Mouse (Mus musculus): ENCODE results near the gene Gcnt2. TPM values are rescaled to one million over a fixed set of nuclear protein-coding genes. Genes with fewer than 3 reads are reported as not detected.
A peak's percentile ranks its signal among the peaks of the same experiment; 100 is the strongest.
"Not testable (repeated sequence)": the region's sequence is repeated elsewhere in the genome, so short reads cannot be mapped to it uniquely, and the experiment has no call there.

Gene Gcnt2
- polyA plus RNA-seq, 1 experiment from 2014 or later: 5.8 TPM

DNA sequence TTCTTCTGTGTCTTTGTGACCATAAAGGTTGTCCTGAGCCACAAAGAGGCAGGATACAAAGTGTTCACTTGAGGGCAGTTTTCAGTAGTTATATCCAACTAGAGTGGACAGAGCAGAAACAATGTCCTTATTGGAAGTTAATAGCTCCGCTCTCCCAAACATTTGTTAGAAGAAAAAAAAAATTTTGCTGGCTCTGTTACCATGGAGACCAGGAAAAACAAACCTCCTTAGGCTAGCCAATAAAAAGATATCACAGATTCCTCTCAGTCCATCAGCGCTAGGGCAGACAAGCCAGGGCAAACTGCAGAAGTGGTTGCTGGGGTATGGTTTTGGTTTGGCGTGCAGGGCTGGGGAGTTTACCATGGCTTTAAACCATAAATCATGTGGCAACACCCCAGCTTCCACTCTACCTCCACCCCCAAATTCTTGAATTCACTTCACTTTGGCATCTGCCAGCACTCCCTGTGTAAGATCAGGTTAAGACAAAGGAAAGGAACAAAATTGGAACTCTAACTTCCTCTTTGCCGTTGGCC is 54.6 kb downstream of the Gcnt2 start:
- Histone ChIP-seq H3K27me3 (peaks cover 4% of the 10 kb centered on the region), H3K36me3 (no peaks in the 10 kb centered on the region), H3K27ac (no peak overlapping the region), H3K9ac (no peak overlapping the region), H3K4me2 (replicated peaks) (no peak overlapping the region), H3K9me3 (replicated peaks) (no peaks in the 10 kb centered on the region), H3K4me3 (no peak overlapping the region), H3K4me1 (peaks cover 12% of the 10 kb centered on the region)
- 78% methylated on average over 4 of the region's 4 CpGs for WGBS
- no peak for ATAC-seq (ENCODE audit: low FRiP score)

DNA sequence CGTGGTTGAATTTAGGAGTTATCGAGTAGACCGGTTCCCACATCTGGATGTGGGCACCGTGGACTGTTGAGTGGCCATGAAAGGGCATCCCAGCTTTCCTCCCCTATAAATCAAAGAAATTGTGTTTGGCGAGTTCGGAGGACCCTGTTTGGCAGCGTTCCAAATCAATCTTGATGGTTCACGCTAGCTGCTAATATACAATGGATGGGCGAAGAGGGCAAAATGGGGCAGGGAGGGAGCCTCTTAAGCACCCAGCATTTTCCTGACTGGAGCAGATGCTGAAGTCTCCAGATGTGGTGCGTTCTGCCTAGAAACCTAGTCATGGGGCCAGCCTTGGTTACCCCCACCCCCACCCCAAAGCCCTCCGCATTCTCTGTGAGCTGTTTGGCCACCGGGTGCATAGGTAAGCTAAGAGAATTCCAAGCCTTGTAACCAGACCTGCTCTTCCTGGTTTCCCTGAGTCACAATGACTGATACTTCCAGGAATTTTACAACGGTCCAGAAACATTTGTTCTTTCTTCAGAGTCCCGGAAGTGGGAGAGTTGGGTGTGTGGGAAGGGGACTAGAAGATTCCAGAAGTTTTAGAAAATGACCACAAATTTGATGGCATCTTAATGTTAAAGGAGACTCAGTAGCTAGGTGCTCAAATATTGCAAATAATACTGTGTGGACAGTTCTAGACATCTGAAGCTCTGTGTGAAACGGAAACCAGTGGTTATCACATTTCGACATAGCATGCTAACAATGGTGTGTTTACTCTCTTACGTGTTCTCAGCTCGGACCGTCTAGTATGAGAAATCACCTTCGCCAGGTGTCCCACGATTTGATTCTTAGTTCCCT is 57.0 kb downstream of the Gcnt2 start:
- WGBS: 5% methylated on average over 21 of the region's 21 CpGs
- H3K9ac ChIP-seq: peak overlapping the region; percentile 55
- no peak overlapping the region for H3K27ac ChIP-seq
- peak overlapping the region; percentile 77 for H3K4me2 ChIP-seq (replicated peaks)
- H3K4me3 ChIP-seq: peak overlapping the region; percentile 41; the same call in 1 of the 2 replicates
- H3K9me3 ChIP-seq (replicated peaks): no peaks in the 10 kb centered on the region
- H3K4me1 ChIP-seq: peaks cover 12% of the 10 kb centered on the region
- no peaks in the 10 kb centered on the region for H3K36me3 ChIP-seq
- ATAC-seq (ENCODE audit: low FRiP score): peak; percentile 24; the same call in 1 of the 2 replicates
- H3K27me3 ChIP-seq: peaks cover 4% of the 10 kb centered on the region

DNA sequence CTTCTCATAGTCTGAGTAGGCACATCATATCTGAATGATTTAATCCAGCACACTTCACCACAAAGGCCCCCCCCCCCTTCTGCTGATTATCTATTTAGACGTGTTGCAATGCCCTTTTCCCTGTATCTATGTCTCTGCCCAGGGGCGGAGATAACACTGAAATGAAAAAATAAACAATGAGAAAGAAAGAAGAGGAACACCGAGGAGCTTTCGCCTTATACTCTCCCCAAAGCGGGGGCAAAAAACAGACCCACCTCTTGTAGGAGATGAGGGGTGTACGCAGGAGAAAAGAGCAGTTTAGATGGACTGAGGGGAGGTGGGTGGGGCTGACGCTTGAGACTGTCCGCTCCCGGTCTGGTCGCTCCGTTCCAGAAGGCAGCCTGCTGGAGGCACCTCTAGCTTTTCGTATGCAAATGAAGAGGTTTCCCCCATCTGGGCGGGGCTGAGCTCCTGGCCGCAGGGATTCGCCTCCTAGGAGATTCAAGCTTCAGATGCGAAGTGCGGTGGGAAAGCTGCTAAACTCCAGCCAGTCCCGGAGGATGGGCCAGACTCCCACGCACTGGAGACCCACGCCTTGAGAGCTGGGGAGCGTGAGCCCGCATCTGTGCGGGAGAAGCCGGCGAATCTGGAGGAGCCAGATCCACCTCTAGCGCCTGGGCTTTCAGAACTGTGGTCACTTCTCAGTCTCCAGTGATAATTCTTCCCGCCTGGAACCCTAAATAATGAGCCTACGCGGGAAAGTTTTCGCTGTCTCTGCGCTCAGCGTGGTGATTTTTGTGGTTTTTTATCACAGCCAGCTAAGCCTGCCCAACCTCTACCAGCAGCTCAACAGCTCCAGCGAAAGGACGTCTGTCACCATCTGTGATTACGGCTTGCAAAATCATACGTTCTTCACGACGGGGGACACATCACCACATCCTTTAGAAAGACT is 57.9 kb downstream of the Gcnt2 start:
- peak; percentile 85 for ATAC-seq (ENCODE audit: low FRiP score)
- WGBS: under 1% methylated on average over 38 of the region's 38 CpGs
- Histone ChIP-seq H3K36me3 (no peaks in the 10 kb centered on the region), H3K27ac (no peak overlapping the region), H3K4me3 (peak overlapping the region; percentile 41), H3K9me3 (replicated peaks) (no peaks in the 10 kb centered on the region), H3K4me1 (peaks cover 12% of the 10 kb centered on the region), H3K27me3 (peaks cover 4% of the 10 kb centered on the region), H3K9ac (peak overlapping the region; percentile 55), H3K4me2 (replicated peaks) (peak overlapping the region; percentile 77)

DNA sequence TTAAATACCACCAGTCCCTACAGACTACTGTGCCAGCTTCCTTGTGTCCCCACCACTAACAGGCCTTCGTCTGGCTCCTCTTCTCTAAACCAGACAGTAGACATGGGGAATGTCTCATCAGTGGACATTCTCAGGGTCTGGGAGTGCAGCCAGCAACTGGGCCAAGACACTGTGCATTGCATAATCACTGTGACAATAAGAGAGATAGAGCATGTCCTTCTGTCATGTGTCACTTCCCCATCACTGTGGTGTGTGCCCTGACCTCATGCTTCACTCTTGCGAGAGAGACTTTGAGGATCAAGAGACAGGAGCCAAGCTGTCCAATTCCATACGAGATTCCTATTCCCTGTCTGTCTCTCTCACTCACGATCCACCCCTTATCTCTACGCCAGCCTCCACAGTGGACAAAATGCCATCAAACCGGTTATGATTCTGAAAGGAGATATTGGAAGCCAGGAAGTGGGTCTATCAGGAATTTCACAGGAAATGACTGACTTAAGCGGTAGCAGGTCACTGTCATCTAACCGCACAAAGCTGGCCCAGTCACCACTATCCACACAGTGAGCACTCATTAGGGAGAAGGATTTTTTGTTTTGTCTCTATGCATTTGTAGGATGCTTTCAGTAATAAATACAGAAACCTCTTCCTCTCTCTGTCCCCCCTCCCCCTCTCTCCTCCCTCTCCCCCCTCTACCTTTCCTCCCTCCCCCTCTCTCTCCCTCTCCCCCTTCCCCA is 61.9 kb downstream of the Gcnt2 start:
- 74% methylated on average over 8 of the region's 8 CpGs for WGBS

DNA sequence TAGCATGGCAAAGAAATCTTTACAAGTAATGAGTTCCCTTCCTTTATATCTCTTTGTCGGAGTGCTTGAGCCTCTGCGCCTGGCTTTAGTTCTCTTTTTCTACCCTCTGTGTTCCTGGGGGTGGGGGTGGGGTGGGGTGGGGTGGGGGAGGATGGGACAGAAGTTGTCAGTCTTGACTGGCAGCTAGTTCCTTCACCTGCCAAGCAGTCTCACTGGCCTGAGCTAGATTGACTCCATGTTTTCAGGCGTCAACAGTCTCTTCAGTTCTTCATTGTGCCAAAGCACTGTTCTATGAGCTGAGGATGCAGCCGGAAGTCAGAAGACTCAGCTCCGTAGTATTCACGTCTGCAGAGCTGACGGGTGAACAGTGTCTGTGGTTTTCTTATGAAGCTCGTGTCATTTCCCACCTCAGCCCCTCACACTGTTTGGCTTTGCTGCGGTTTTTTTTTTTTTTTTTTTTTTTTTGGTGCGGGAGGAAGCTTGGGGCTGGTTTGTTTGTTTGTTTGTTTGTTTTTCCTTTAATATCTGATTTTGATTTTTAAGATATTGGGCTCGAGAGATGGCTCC is 62.8 kb downstream of the Gcnt2 start:
- Histone ChIP-seq H3K4me1 (peaks cover 5% of the 10 kb centered on the region), H3K36me3 (no peaks in the 10 kb centered on the region), H3K9me3 (replicated peaks) (no peaks in the 10 kb centered on the region), H3K27me3 (peaks cover 4% of the 10 kb centered on the region), H3K9ac (no peak overlapping the region), H3K27ac (no peak overlapping the region), H3K4me2 (replicated peaks) (no peak overlapping the region), H3K4me3 (no peak overlapping the region)
- 85% methylated on average over 11 of the region's 11 CpGs for WGBS
- no peak for ATAC-seq (ENCODE audit: low FRiP score)

More for the DNA sequence above, 61.9 kb downstream of the Gcnt2 start:
- Histone ChIP-seq H3K4me1 (peaks cover 7% of the 10 kb centered on the region), H3K9ac (no peak overlapping the region), H3K27me3 (peaks cover 4% of the 10 kb centered on the region), H3K36me3 (no peaks in the 10 kb centered on the region), H3K4me2 (replicated peaks) (no peak overlapping the region; the same call in 1 of the 2 replicates), H3K9me3 (replicated peaks) (no peaks in the 10 kb centered on the region), H3K4me3 (no peak overlapping the region), H3K27ac (no peak overlapping the region)
- no peak for ATAC-seq (ENCODE audit: low FRiP score)

DNA sequence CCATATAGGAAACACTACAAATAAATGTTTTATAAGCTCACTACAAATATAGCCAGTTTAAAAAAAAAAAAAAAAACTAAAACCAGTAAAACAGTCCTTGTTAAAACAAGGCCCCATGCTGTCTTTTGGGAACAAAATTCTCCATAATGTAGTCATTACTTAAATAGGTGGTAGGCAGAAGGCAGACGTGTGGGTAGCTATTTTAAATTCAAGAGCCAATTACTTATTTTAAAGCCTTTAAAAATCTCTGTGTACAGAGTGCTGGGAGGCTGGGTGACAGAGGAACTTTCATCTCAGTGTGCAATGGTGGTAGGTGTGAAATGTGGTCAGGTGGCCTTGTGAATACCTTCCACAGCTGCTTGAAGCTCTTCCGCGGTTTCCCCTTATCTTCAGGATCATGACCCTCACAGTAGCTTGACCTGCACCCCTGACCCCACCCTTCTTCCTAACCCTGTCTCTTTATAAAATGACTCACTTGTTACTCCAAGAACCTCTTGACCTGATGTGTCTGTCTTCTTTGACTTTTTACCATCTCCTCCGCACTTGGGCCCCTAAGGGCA is 64.3 kb downstream of the Gcnt2 start:
- Histone ChIP-seq H3K27me3 (peaks cover under 1% of the 10 kb centered on the region; the same call in 1 of the 2 replicates), H3K4me2 (replicated peaks) (no peak overlapping the region), H3K9ac (no peak overlapping the region), H3K36me3 (no peaks in the 10 kb centered on the region), H3K9me3 (replicated peaks) (no peaks in the 10 kb centered on the region), H3K4me3 (no peak overlapping the region), H3K4me1 (no peaks in the 10 kb centered on the region), H3K27ac (no peak overlapping the region)
- WGBS: 59% methylated on average over 4 of the region's 4 CpGs
- ATAC-seq (ENCODE audit: low FRiP score): no peak

DNA sequence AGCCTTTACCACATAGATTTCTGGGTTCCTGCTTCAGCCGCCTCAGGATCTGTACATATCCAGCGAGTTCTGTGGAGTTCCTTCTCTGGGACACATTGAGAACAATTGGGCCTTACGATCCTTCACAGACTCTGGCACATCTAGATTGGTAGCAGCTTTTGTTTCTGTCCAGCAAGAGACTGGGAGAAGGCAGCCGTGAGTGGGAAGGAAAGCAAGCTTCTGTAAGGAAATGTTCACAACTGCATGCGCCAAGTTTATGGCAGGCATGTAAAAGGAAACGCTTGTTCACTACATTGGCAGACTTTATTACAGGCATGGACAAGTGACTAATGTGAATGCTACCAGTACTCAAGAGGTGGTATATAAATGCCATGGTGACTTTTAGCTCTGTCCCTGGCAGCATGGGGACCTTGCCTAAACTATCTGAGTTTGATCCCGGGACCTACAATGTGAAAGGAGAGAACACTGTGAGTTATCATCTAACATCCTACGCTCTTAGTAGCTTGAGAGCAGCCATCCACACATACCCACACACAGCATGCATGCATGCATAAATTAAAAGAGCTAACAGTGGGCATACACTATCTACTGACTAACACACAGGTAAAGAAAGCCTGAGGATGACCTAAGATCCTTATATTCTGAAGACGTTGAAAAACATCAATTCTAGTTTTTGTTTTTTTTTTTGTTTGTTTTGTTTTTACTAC is 68.8 kb downstream of the Gcnt2 start:
- H3K9me3 ChIP-seq (replicated peaks): no peaks in the 10 kb centered on the region
- 0 out of 2 replicates have a peak, but pooled peaks cover 3% of the 10 kb centered on the region for H3K4me1 ChIP-seq
- 84% methylated on average over 9 of the region's 9 CpGs for WGBS
- H3K4me3 ChIP-seq: no peak overlapping the region
- no peaks in the 10 kb centered on the region for H3K36me3 ChIP-seq
- no peak overlapping the region for H3K4me2 ChIP-seq (replicated peaks)
- H3K27me3 ChIP-seq: no peaks in the 10 kb centered on the region
- no peak overlapping the region for H3K27ac ChIP-seq
- no peak for ATAC-seq (ENCODE audit: low FRiP score)
- no peak overlapping the region for H3K9ac ChIP-seq

DNA sequence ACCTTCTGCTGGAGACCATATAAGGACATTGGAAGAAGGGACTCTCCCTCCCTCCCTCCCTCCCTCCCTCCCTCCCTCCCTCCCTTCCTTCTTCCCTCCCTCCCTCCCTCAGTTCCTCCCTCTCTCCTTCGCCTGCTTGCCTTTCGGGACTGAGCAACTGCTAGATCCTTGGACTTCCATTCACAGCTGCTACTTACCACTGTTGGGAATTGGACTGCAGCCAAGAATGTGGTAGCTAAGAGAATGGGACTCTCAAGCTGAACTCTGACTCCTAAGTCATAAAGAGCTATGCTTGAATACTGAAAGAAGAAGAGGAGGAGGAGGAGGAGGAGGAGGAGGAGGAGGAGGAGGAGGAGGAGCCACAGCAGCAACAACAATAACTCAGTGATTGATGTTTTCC is 72.3 kb downstream of the Gcnt2 start:
- WGBS: no CpG with 5 or more reads among the region's 2 CpGs
- H3K9me3 ChIP-seq (replicated peaks); H3K4me2 ChIP-seq (replicated peaks); H3K27me3 ChIP-seq; H3K36me3 ChIP-seq; H3K27ac ChIP-seq; H3K9ac ChIP-seq; H3K4me3 ChIP-seq; H3K4me1 ChIP-seq: not testable (repeated sequence)
- peak; percentile 61; the same call in 1 of the 2 replicates for ATAC-seq (ENCODE audit: low FRiP score)

DNA sequence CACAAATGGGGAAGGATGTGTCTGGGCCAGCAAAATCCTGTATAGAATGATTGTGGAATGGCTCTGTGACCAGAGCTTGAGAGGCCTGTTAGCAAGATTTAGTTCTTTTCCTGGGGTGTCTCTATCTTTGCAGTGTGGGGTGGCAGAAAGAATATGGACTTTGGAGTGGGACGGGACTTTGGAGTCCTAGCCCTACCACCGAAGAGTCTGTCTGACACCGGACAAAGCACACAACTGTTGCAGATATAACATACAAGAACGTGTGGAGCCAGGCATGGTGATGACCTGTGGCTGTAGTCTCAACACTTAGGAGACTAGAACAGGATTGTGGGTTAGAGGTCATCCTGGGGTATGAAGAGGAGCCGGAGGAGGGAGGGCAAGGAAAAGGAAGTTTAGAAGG is 73.0 kb downstream of the Gcnt2 start:
- ATAC-seq (ENCODE audit: low FRiP score): no peak
- no peaks in the 10 kb centered on the region for H3K27me3 ChIP-seq
- peaks cover 6% of the 10 kb centered on the region; the same call in 1 of the 2 replicates for H3K4me1 ChIP-seq
- no peaks in the 10 kb centered on the region for H3K36me3 ChIP-seq
- WGBS: 84% methylated on average over 5 of the region's 5 CpGs
- H3K27ac ChIP-seq: no peak overlapping the region
- H3K4me2 ChIP-seq (replicated peaks): no peak overlapping the region
- H3K9me3 ChIP-seq (replicated peaks): no peaks in the 10 kb centered on the region
- no peak overlapping the region for H3K4me3 ChIP-seq
- no peak overlapping the region for H3K9ac ChIP-seq

DNA sequence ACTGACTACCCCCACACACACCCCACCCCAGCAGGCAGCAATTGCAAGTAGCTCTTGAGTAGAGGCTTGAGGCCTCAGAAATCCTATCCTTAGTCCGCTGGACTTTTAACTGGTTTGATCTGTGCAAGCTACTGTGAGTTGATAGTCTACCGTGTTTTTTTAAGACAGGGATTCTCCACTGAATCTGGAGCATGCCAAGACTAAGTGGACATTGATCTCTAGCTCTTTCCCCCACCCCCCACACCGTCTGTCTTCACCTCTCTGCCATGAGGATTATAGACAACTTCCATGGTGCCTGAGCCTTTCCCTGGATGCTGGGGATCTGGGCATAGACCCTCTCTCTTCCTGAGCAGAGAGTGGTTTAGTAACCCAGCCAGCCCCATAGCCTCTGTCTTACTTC is 74.8 kb downstream of the Gcnt2 start:
- no peak overlapping the region for H3K27ac ChIP-seq
- H3K4me2 ChIP-seq (replicated peaks): no peak overlapping the region
- WGBS: 73% methylated on average over 3 of the region's 3 CpGs
- no peak overlapping the region for H3K4me3 ChIP-seq
- H3K9ac ChIP-seq: no peak overlapping the region
- H3K36me3 ChIP-seq: no peaks in the 10 kb centered on the region
- H3K27me3 ChIP-seq: no peaks in the 10 kb centered on the region
- no peak for ATAC-seq (ENCODE audit: low FRiP score)
- H3K4me1 ChIP-seq: peaks cover 6% of the 10 kb centered on the region; the same call in 1 of the 2 replicates
- no peaks in the 10 kb centered on the region for H3K9me3 ChIP-seq (replicated peaks)

DNA sequence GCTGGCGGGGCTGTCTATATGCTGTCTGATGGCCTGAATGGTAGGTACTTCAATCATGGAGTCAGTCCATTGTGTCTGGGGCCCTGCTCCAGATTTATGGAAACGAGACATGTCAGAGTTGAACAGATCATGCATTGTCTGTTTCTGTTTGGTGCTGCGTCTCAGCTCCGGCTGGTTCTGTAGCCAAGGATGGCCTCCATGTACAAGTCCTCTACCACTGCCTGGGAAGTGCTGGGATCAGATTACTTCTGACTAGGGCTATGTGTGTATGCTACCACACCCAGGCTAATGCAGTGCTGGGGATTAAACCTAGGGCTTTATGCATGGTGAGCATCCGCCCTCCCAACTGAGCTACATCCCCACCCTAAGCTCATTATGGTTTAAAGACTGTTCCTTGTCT is 78.0 kb downstream of the Gcnt2 start:
- WGBS: 64% methylated on average over 5 of the region's 5 CpGs
- peaks cover 3% of the 10 kb centered on the region; the same call in 1 of the 2 replicates for H3K4me1 ChIP-seq
- H3K27ac ChIP-seq: no peak overlapping the region
- H3K4me3 ChIP-seq: no peak overlapping the region
- H3K9me3 ChIP-seq (replicated peaks): no peaks in the 10 kb centered on the region
- no peaks in the 10 kb centered on the region for H3K27me3 ChIP-seq
- ATAC-seq (ENCODE audit: low FRiP score): no peak
- no peaks in the 10 kb centered on the region for H3K36me3 ChIP-seq
- H3K4me2 ChIP-seq (replicated peaks): no peak overlapping the region
- H3K9ac ChIP-seq: no peak overlapping the region

All from hindbrain, embryonic 12.5 days (tissue).